Mouse (Mus musculus) ES-E14 (cell line): Measurements from ENCODE around the gene Gm5678. TPM values are rescaled to one million over a fixed set of nuclear protein-coding genes. Genes with fewer than 3 reads are reported as not detected.

Experiments used
- DNase-seq: peaks from one replicate; pipeline ENCODE4 v3.0.0-alpha.2; 2013; ENCODE audit warnings: low read depth, low spot score
- H3K27ac ChIP-seq: 2 replicates; pipeline ENCODE4 v1.5.1; 2012; ENCODE audit warnings: low read depth, mild to moderate bottlenecking, low read length, moderate library complexity, mixed read lengths; ENCODE audit not compliant: poor library complexity, insufficient read depth, severe bottlenecking
- H3K36me3 ChIP-seq: 2 replicates; pipeline ENCODE4 v1.6.1; 2012; ENCODE audit warnings: mild to moderate bottlenecking, low read length, moderate library complexity, mixed read lengths; ENCODE audit not compliant: control insufficient read depth, poor library complexity, insufficient read depth, severe bottlenecking
- H3K4me1 ChIP-seq, 2 experiments: fragments of 150-350 bp in 1 of 2; sonication (generic) in 1 of 2; 2 replicates each; pipeline ENCODE4 v1.6.1; 2012; ENCODE audit warnings: low read length in 2 of 2, mild to moderate bottlenecking in 1 of 2, mixed read lengths in 1 of 2; ENCODE audit not compliant: control insufficient read depth in 2 of 2, insufficient read depth in 2 of 2, poor library complexity in 1 of 2
- H3K4me3 ChIP-seq, 2 experiments: fragments of 150-350 bp in 1 of 2; sonication (generic) in 1 of 2; 2 replicates each; pipeline ENCODE4 v1.5.1; 2012; ENCODE audit warnings: low read length in 2 of 2, low read depth in 1 of 2, mild to moderate bottlenecking in 1 of 2, mixed read lengths in 1 of 2; ENCODE audit not compliant: insufficient read depth in 1 of 2, poor library complexity in 1 of 2, severe bottlenecking in 1 of 2
- H3K9ac ChIP-seq: 2 replicates; pipeline ENCODE4 v1.6.1; 2012; ENCODE audit warnings: low read depth, mild to moderate bottlenecking, low read length, mixed read lengths; ENCODE audit not compliant: poor library complexity, insufficient read depth, severe bottlenecking
- H3K9me3 ChIP-seq: fragments of 150-350 bp; sonication (generic); 2 replicates; pipeline ENCODE4 v1.6.1; 2012; ENCODE audit warnings: low read depth, mild to moderate bottlenecking, low read length; ENCODE audit not compliant: control insufficient read depth, insufficient read depth
- CHD2 ChIP-seq: IDR thresholded peaks from 2 replicates; pipeline ENCODE4 v1.6.1; 2014; ENCODE audit warnings: mild to moderate bottlenecking, low read depth, low read length, inconsistent platforms
- HCFC1 ChIP-seq: IDR thresholded peaks from 2 replicates; pipeline ENCODE4 v1.6.1; 2012; ENCODE audit warnings: low read length, inconsistent platforms, borderline replicate concordance; ENCODE audit not compliant: insufficient read depth
- MAFK ChIP-seq: IDR thresholded peaks from 2 replicates; pipeline ENCODE4 v1.6.1; 2014; ENCODE audit warnings: mild to moderate bottlenecking, low read depth, low read length, inconsistent platforms; ENCODE audit not compliant: insufficient read depth
- ZC3H11A ChIP-seq: IDR thresholded peaks from 2 replicates; pipeline ENCODE4 v1.6.1; 2012; ENCODE audit warnings: low read depth, mild to moderate bottlenecking, inconsistent platforms, low read length, borderline replicate concordance
- ZNF384 ChIP-seq: IDR thresholded peaks from 2 replicates; pipeline ENCODE4 v1.6.1; 2012; ENCODE audit warnings: low read depth, low read length, inconsistent platforms
- in situ Hi-C, 2 experiments: fragments of 600-800 bp; cut with MboI; formaldehyde crosslinking; loops; one replicate each; pipeline ENCODE4 v1.15.1; 2025; ENCODE audit warnings: low sequenced_read_pairs in 2 of 2, inconsistent platforms in 1 of 2; ENCODE audit not compliant: unreplicated experiment in 2 of 2
- total RNA-seq: library from RNA; depleted of rRNA; stranded (reverse); fragments of 300-350 nt; gene quantifications from 2 replicates; pipeline ENCODE4 v1.2.3, GENCODE M21; 2012

Gm5678 gene
- total RNA-seq, 1 experiment, result not detected

GRCm38 (mm10) chr16:93624671-93625070 lies 3.2 kb upstream of the Gm5678 start:
- H3K27ac ChIP-seq, result no peak overlapping the region
- H3K36me3 ChIP-seq, result no peaks in the 10 kb centered on the region
- no peak for DNase-seq
- no peak for TF ChIP-seq MAFK
- TF ChIP-seq ZC3H11A, result no peak
- no peak for TF ChIP-seq HCFC1
- TF ChIP-seq ZNF384, result no peak
- TF ChIP-seq CHD2, result no peak
- no peaks in the 10 kb centered on the region for H3K9me3 ChIP-seq
- in situ Hi-C loops, result no loop called here
- no peak overlapping the region for H3K9ac ChIP-seq
- no peaks in the 10 kb centered on the region for H3K4me1 ChIP-seq
- H3K4me3 ChIP-seq, result no peak overlapping the region

GRCm38 (mm10) chr16:93626745-93627144 lies 1.2 kb upstream of the Gm5678 start:
- no peak overlapping the region for H3K9ac ChIP-seq
- H3K4me1 ChIP-seq, result no peaks in the 10 kb centered on the region
- H3K4me3 ChIP-seq, result no peak overlapping the region
- H3K27ac ChIP-seq, result no peak overlapping the region
- H3K9me3 ChIP-seq, result no peaks in the 10 kb centered on the region
- TF ChIP-seq ZNF384 (no peak), CHD2 (no peak), MAFK (no peak), ZC3H11A (no peak), HCFC1 (no peak)
- no peaks in the 10 kb centered on the region for H3K36me3 ChIP-seq
- in situ Hi-C loops, result no loop called here
- DNase-seq, result peak; percentile 24

- Histone ChIP-seq H3K9me3 (no peaks in the 10 kb centered on the region), H3K36me3 (no peaks in the 10 kb centered on the region), H3K4me1 (no peaks in the 10 kb centered on the region), H3K9ac (no peak overlapping the region), H3K27ac (no peak overlapping the region), H3K4me3 (no peak overlapping the region)
- TF ChIP-seq MAFK, result no peak
- no peak for TF ChIP-seq ZC3H11A
- no peak for TF ChIP-seq CHD2
- TF ChIP-seq ZNF384, result no peak
- no peak for TF ChIP-seq HCFC1
- in situ Hi-C loops, result no loop called here
- no peak for DNase-seq
Observed at GRCm38 (mm10) chr16:93644006-93644405, 16.1 kb downstream of the Gm5678 start.

GRCm38 (mm10) chr16:93648441-93649183 lies 20.7 kb downstream of the Gm5678 start:
- H3K4me3 ChIP-seq, result no peak overlapping the region
- no peaks in the 10 kb centered on the region for H3K9me3 ChIP-seq
- H3K27ac ChIP-seq, result no peak overlapping the region
- DNase-seq, result no peak
- no peaks in the 10 kb centered on the region for H3K4me1 ChIP-seq
- TF ChIP-seq ZNF384 (no peak), CHD2 (no peak), ZC3H11A (no peak), HCFC1 (no peak)
- no peak overlapping the region for H3K9ac ChIP-seq
- H3K36me3 ChIP-seq, result no peaks in the 10 kb centered on the region
- in situ Hi-C loops, result no loop called here
